Mouse (Mus musculus) liver, embryonic 11.5 days (tissue): ENCODE data around the gene Tead2. TPM values are rescaled to one million over a fixed set of nuclear protein-coding genes. Genes with fewer than 3 reads are reported as not detected.
"Not testable (repeated sequence)": the region's sequence is repeated elsewhere in the genome, so short reads cannot be mapped to it uniquely, and the experiment has no call there.

ENCODE experiments used
- ATAC-seq: fragments of 200-750 bp; cut with Nextera tagmentation; replicated peaks from 2 replicates; pipeline ENCODE4 v1.8.0; 2017; ENCODE audit warnings: moderate number of reproducible peaks, mild to moderate bottlenecking, moderate TSS enrichment, moderate library complexity; ENCODE audit not compliant: low FRiP score
- DNase-seq: peaks from one replicate; pipeline ENCODE4 v3.0.0-alpha.2; 2017; ENCODE audit warnings: low spot score
- H3K27ac ChIP-seq: fragments of 300-500 bp; sonication (generic); 2 replicates; pipeline ENCODE4 v1.5.1; 2014; ENCODE audit warnings: mild to moderate bottlenecking, low read depth, low read length, control low read depth
- H3K27me3 ChIP-seq: fragments of 300-500 bp; sonication (generic); replicated peaks from 2 replicates; pipeline ENCODE4 v1.6.1; 2014; ENCODE audit warnings: low read length, mixed read lengths; ENCODE audit not compliant: control insufficient read depth, insufficient read depth
- H3K36me3 ChIP-seq: fragments of 300-500 bp; sonication (generic); 2 replicates; pipeline ENCODE4 v1.6.1; 2014; ENCODE audit warnings: mild to moderate bottlenecking, low read length, moderate library complexity, mixed read lengths; ENCODE audit not compliant: control insufficient read depth, insufficient read depth
- H3K4me1 ChIP-seq: fragments of 300-500 bp; sonication (generic); replicated peaks from 2 replicates; pipeline ENCODE4 v1.6.1; 2014; ENCODE audit warnings: low read length, mixed read lengths; ENCODE audit not compliant: control insufficient read depth, insufficient read depth
- H3K4me2 ChIP-seq: fragments of 300-500 bp; sonication (generic); 2 replicates; pipeline ENCODE4 v1.6.1; 2014; ENCODE audit warnings: mild to moderate bottlenecking, control low read depth, moderate library complexity
- H3K4me3 ChIP-seq: fragments of 300-500 bp; sonication (generic); 2 replicates; pipeline ENCODE4 v1.5.1; 2014; ENCODE audit warnings: low read depth, low read length, control low read depth
- H3K9ac ChIP-seq: fragments of 300-500 bp; sonication (generic); 2 replicates; pipeline ENCODE4 v1.6.1; 2014; ENCODE audit warnings: low read depth, low read length, control low read depth
- H3K9me3 ChIP-seq: fragments of 300-500 bp; sonication (generic); 2 replicates; pipeline ENCODE4 v1.6.1; 2016; ENCODE audit warnings: low read length, inconsistent platforms, mixed read lengths; ENCODE audit not compliant: control insufficient read depth
- WGBS: fragments of 180-500 bp; shearing (Covaris S2); extraction: QIAGEN DNeasy Blood & Tissue Kit; methylation state at CpG from one replicate; pipeline ENCODE4 v1.1.7; 2014; 5-methylcytosine and 5-hydroxymethylcytosine counted together
- polyA plus RNA-seq: library from polyadenylated mRNA; unstranded; fragments of >200 nt; fragmentation: Nextera tagmentation; extraction: Ambion mirVana; gene quantifications from 2 replicates; pipeline ENCODE4 v1.2.1, GENCODE M21; 2014

The Tead2 gene
- polyA plus RNA-seq, 1 experiment from 2014 or later, result 75.9 TPM

- H3K36me3 ChIP-seq, result no peaks in the 10 kb centered on the region
- no peak for ATAC-seq
- no peak overlapping the region for H3K27ac ChIP-seq
- DNase-seq, result no peak
- H3K9ac ChIP-seq, result no peak overlapping the region
- 39% methylated on average over 3 of the region's 3 CpGs for WGBS
- no peaks in the 10 kb centered on the region for H3K27me3 ChIP-seq
- H3K4me3 ChIP-seq, result no peak overlapping the region
- H3K4me1 ChIP-seq, result no peaks in the 10 kb centered on the region
- no peaks in the 10 kb centered on the region for H3K9me3 ChIP-seq
- no peak overlapping the region for H3K4me2 ChIP-seq
Measured at GRCm38 (mm10) chr7:45247666-45248065, 32.1 kb downstream of the Tead2 start.

GRCm38 (mm10) chr7:45253806-45254205, 38.3 kb downstream of the Tead2 start:
- peaks cover 5% of the 10 kb centered on the region; the same call in 1 of the 2 replicates for H3K27me3 ChIP-seq
- H3K9me3 ChIP-seq, result no peaks in the 10 kb centered on the region
- no peak for ATAC-seq
- WGBS, result 87% methylated on average over 8 of the region's 8 CpGs
- H3K36me3 ChIP-seq, result no peaks in the 10 kb centered on the region
- no peak for DNase-seq
- H3K4me1 ChIP-seq, result no peaks in the 10 kb centered on the region
- no peak overlapping the region for H3K4me2 ChIP-seq
- H3K4me3 ChIP-seq, result no peak overlapping the region
- no peak overlapping the region for H3K27ac ChIP-seq
- H3K9ac ChIP-seq, result no peak overlapping the region

GRCm38 (mm10) chr7:45255822-45256221, 40.3 kb downstream of the Tead2 start:
- not testable (repeated sequence) for DNase-seq, H3K4me2 ChIP-seq, H3K36me3 ChIP-seq, H3K27ac ChIP-seq, ATAC-seq, H3K4me3 ChIP-seq, H3K27me3 ChIP-seq, H3K9ac ChIP-seq, H3K9me3 ChIP-seq, H3K4me1 ChIP-seq
- WGBS, result 60% methylated on average over 5 of the region's 7 CpGs

- ATAC-seq (no peak), DNase-seq (peak; percentile 26)
- Histone ChIP-seq H3K9ac (no peak overlapping the region), H3K27ac (no peak overlapping the region), H3K4me3 (no peak overlapping the region), H3K4me2 (no peak overlapping the region), H3K4me1 (no peaks in the 10 kb centered on the region), H3K27me3 (peaks cover 5% of the 10 kb centered on the region), H3K9me3 (no peaks in the 10 kb centered on the region), H3K36me3 (no peaks in the 10 kb centered on the region)
- 62% methylated on average over 11 of the region's 11 CpGs for WGBS
Measured at GRCm38 (mm10) chr7:45257063-45257840, 41.7 kb downstream of the Tead2 start.

GRCm38 (mm10) chr7:45259281-45259680, 43.7 kb downstream of the Tead2 start:
- DNase-seq (no peak), ATAC-seq (no peak)
- Histone ChIP-seq H3K4me3 (no peak overlapping the region), H3K4me2 (no peak overlapping the region), H3K9ac (no peak overlapping the region), H3K27ac (no peak overlapping the region), H3K36me3 (no peaks in the 10 kb centered on the region), H3K9me3 (no peaks in the 10 kb centered on the region), H3K27me3 (peaks cover 5% of the 10 kb centered on the region), H3K4me1 (no peaks in the 10 kb centered on the region)
- 79% methylated on average over 8 of the region's 8 CpGs for WGBS

GRCm38 (mm10) chr7:45262266-45262665, 46.7 kb downstream of the Tead2 start:
- no peak for DNase-seq
- 52% methylated on average over 7 of the region's 7 CpGs for WGBS
- Histone ChIP-seq H3K4me1 (no peaks in the 10 kb centered on the region), H3K27ac (no peak overlapping the region), H3K27me3 (peaks cover 5% of the 10 kb centered on the region), H3K4me2 (no peak overlapping the region), H3K36me3 (no peaks in the 10 kb centered on the region), H3K9ac (no peak overlapping the region), H3K4me3 (no peak overlapping the region), H3K9me3 (no peaks in the 10 kb centered on the region)
- ATAC-seq, result no peak

GRCm38 (mm10) chr7:45263006-45263607, 47.6 kb downstream of the Tead2 start:
- WGBS, result 72% methylated on average over 7 of the region's 7 CpGs
- Histone ChIP-seq H3K4me3 (no peak overlapping the region), H3K27ac (no peak overlapping the region), H3K36me3 (no peaks in the 10 kb centered on the region), H3K27me3 (peaks cover 7% of the 10 kb centered on the region), H3K9me3 (no peaks in the 10 kb centered on the region), H3K4me2 (no peak overlapping the region), H3K9ac (no peak overlapping the region), H3K4me1 (no peaks in the 10 kb centered on the region)
- DNase-seq, result no peak
- ATAC-seq, result no peak

- Histone ChIP-seq H3K4me2 (no peak overlapping the region), H3K4me1 (no peaks in the 10 kb centered on the region), H3K4me3 (no peak overlapping the region), H3K9ac (no peak overlapping the region), H3K27ac (no peak overlapping the region), H3K27me3 (peaks cover 8% of the 10 kb centered on the region; the same call in 1 of the 2 replicates), H3K9me3 (no peaks in the 10 kb centered on the region), H3K36me3 (no peaks in the 10 kb centered on the region)
- 61% methylated on average over 3 of the region's 3 CpGs for WGBS
- DNase-seq (no peak), ATAC-seq (no peak)
Measured at GRCm38 (mm10) chr7:45264348-45264747, 48.8 kb downstream of the Tead2 start.

- no peak for ATAC-seq
Measured at GRCm38 (mm10) chr7:45265518-45265917, 50.0 kb downstream of the Tead2 start.

More at GRCm38 (mm10) chr7:45265518-45265917, 50.0 kb downstream of the Tead2 start:
- Histone ChIP-seq H3K27me3 (peaks cover 8% of the 10 kb centered on the region; the same call in 1 of the 2 replicates), H3K27ac (no peak overlapping the region), H3K9ac (no peak overlapping the region), H3K9me3 (no peaks in the 10 kb centered on the region), H3K4me1 (no peaks in the 10 kb centered on the region), H3K36me3 (no peaks in the 10 kb centered on the region), H3K4me3 (no peak overlapping the region), H3K4me2 (no peak overlapping the region)
- WGBS, result 52% methylated on average over 1 of the region's 1 CpGs
- no peak for DNase-seq
